Mouse (Mus musculus) kidney, postnatal 0 days (tissue): ENCODE data around the gene Gm20431. TPM values are rescaled to one million over a fixed set of nuclear protein-coding genes. Genes with fewer than 3 reads are reported as not detected.

Experiments used
- ATAC-seq: fragments of 200-750 bp; cut with Nextera tagmentation; replicated peaks from 2 replicates; pipeline ENCODE4 v1.8.0; 2017; ENCODE audit warnings: low read depth, moderate number of reproducible peaks, moderate TSS enrichment, moderate library complexity; ENCODE audit not compliant: low FRiP score
- DNase-seq: peaks from one replicate; pipeline ENCODE4 v3.0.0-alpha.2; 2016; ENCODE audit warnings: low spot score
- H3K27ac ChIP-seq: fragments of 300-500 bp; sonication (generic); 2 replicates; pipeline ENCODE4 v1.5.1; 2014; ENCODE audit warnings: mild to moderate bottlenecking
- H3K27me3 ChIP-seq: fragments of 300-500 bp; sonication (generic); 2 replicates; pipeline ENCODE4 v1.6.1; 2014; ENCODE audit warnings: low read length, mixed read lengths; ENCODE audit not compliant: insufficient read depth
- H3K36me3 ChIP-seq: fragments of 300-500 bp; sonication (generic); 2 replicates; pipeline ENCODE4 v1.6.1; 2014; ENCODE audit warnings: low read length, mixed read lengths; ENCODE audit not compliant: insufficient read depth
- H3K4me1 ChIP-seq: fragments of 300-500 bp; sonication (generic); replicated peaks from 2 replicates; pipeline ENCODE4 v1.6.1; 2014; ENCODE audit warnings: antibody characterized with exemption, low read length, mixed read lengths; ENCODE audit not compliant: insufficient read depth
- H3K4me2 ChIP-seq: fragments of 300-500 bp; sonication (generic); 2 replicates; pipeline ENCODE4 v1.6.1; 2014; ENCODE audit warnings: mild to moderate bottlenecking, low read length, moderate library complexity, mixed read lengths
- H3K4me3 ChIP-seq: fragments of 300-500 bp; sonication (generic); replicated peaks from 2 replicates; pipeline ENCODE4 v1.5.1; 2014; ENCODE audit warnings: low read depth, low read length
- H3K9ac ChIP-seq: fragments of 300-500 bp; sonication (generic); 2 replicates; pipeline ENCODE4 v1.6.1; 2014; ENCODE audit warnings: low read depth, low read length
- H3K9me3 ChIP-seq: fragments of 300-500 bp; sonication (generic); replicated peaks from 2 replicates; pipeline ENCODE4 v1.6.1; 2016; ENCODE audit warnings: low read length, inconsistent platforms, mixed read lengths
- CTCF ChIP-seq: IDR thresholded peaks from 2 replicates; pipeline ENCODE4 v1.5.1; 2016; ENCODE audit warnings: antibody characterized with exemption, low read depth, mild to moderate bottlenecking, moderate library complexity
- WGBS: fragments of 180-500 bp; shearing (Covaris S2); extraction: QIAGEN DNeasy Blood & Tissue Kit; methylation state at CpG from one replicate; pipeline ENCODE4 v1.1.7; 2014; 5-methylcytosine and 5-hydroxymethylcytosine counted together
- polyA plus RNA-seq: library from polyadenylated mRNA; unstranded; fragments of >200 nt; fragmentation: Nextera tagmentation; extraction: Ambion mirVana; gene quantifications from 2 replicates; pipeline ENCODE4 v1.2.1, GENCODE M21; 2015

Gm20431 gene
- polyA plus RNA-seq, 1 experiment from 2014 or later, result 11.2 TPM

DNA sequence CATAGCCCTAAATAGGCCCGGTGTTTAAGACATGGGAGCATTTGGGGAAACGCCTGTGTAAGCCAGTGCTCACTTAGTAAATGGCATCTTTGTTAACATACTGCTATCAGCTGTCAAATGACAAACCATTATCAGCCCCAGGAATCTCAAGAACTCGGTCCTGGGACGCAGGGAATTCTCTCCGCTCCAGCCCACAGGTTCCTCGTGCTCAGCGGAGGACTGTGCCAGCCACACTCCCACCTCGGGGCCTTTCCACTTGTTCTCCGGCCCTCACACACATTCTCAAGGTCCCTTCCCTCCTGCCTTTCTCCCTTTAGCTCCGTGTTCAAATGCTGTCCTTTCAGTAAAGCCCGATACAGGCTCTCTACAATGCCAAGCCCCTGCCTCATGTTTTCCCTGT lies 2.6 kb downstream of the Gm20431 start:
- TF ChIP-seq CTCF, result no peak
- no peak for ATAC-seq
- Histone ChIP-seq H3K27ac (peak overlapping the region; percentile 68), H3K9ac (0 out of 2 replicates have a peak overlapping the region, but pooled peaks have one; percentile 92), H3K27me3 (no peaks in the 10 kb centered on the region), H3K9me3 (no peaks in the 10 kb centered on the region), H3K4me2 (peak overlapping the region; percentile 78; the same call in 1 of the 2 replicates), H3K4me1 (peaks cover 23% of the 10 kb centered on the region), H3K4me3 (no peak overlapping the region), H3K36me3 (no peaks in the 10 kb centered on the region)
- WGBS, result 68% methylated on average over 11 of the region's 11 CpGs
- DNase-seq, result no peak

DNA sequence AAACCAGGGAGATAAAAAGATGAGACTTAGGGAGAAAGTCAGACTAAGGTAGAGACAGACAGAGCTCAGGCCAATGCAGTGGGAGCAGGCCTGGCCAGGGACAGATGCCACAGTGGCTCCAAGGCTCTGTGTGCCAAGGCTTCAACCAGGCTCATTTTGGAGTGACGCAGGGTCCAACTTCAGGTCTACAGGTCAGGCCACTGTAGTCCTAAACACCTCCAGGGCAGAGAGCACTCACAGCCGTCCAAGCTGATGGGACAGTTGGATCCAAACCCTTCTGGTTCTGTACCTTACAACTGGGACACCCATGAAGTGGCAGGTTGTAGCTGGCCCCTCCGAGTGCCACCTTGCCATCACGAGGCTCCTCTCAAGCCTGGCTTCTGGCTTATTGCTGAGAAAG lies 3.3 kb downstream of the Gm20431 start:
- ATAC-seq, result no peak
- H3K9ac ChIP-seq, result no peak overlapping the region
- 0 out of 2 replicates have a peak, but pooled peaks cover under 1% of the 10 kb centered on the region for H3K36me3 ChIP-seq
- 86% methylated on average over 4 of the region's 4 CpGs for WGBS
- no peak overlapping the region for H3K4me2 ChIP-seq
- no peaks in the 10 kb centered on the region for H3K27me3 ChIP-seq
- DNase-seq, result no peak
- H3K27ac ChIP-seq, result 0 out of 2 replicates have a peak overlapping the region, but pooled peaks have one; percentile 68
- TF ChIP-seq CTCF, result no peak
- H3K9me3 ChIP-seq, result no peaks in the 10 kb centered on the region
- H3K4me1 ChIP-seq, result peaks cover 23% of the 10 kb centered on the region
- H3K4me3 ChIP-seq, result no peak overlapping the region

GRCm38 (mm10) chr2:167656629-167657478 lies 4.4 kb downstream of the Gm20431 start:
- no peaks in the 10 kb centered on the region for H3K27me3 ChIP-seq
- peak; percentile 35 for ATAC-seq
- WGBS, result 59% methylated on average over 16 of the region's 16 CpGs
- H3K9me3 ChIP-seq, result no peaks in the 10 kb centered on the region
- 0 out of 2 replicates have a peak, but pooled peaks cover 3% of the 10 kb centered on the region for H3K36me3 ChIP-seq
- H3K4me2 ChIP-seq, result no peak overlapping the region
- DNase-seq, result no peak
- TF ChIP-seq CTCF, result no peak
- H3K9ac ChIP-seq, result 0 out of 2 replicates have a peak overlapping the region, but pooled peaks have one; percentile 14
- no peak overlapping the region for H3K4me3 ChIP-seq
- H3K4me1 ChIP-seq, result peaks cover 23% of the 10 kb centered on the region
- H3K27ac ChIP-seq, result peak overlapping the region; percentile 32

GRCm38 (mm10) chr2:167654911-167655600 lies 6.2 kb downstream of the Gm20431 start:
- DNase-seq (no peak), ATAC-seq (no peak)
- no peak for TF ChIP-seq CTCF
- Histone ChIP-seq H3K9me3 (no peaks in the 10 kb centered on the region), H3K9ac (no peak overlapping the region), H3K27me3 (no peaks in the 10 kb centered on the region), H3K27ac (no peak overlapping the region), H3K4me2 (no peak overlapping the region), H3K36me3 (0 out of 2 replicates have a peak, but pooled peaks cover 13% of the 10 kb centered on the region), H3K4me1 (peaks cover 21% of the 10 kb centered on the region), H3K4me3 (no peak overlapping the region)
- WGBS, result 72% methylated on average over 10 of the region's 10 CpGs

DNA sequence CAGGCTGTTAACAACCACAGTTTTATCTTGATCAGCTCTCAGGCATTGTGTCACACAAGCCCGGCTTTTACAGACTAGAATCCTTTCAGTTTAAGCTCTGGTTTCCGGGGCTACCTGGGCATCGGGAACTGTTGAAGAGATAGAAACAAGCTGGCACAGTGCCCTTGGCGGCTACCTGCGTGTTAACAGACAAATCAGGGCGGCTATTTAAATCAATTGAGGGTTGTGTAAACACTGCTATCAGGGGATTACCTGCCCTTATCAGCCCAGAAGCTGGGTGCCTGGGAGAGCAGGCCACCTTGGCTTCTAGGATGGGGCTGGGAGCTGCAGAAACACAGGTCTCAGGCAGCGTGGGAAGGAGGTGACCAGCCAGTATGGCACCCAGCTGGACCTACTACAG lies 8.6 kb downstream of the Gm20431 start:
- Histone ChIP-seq H3K27me3 (no peaks in the 10 kb centered on the region), H3K4me3 (no peak overlapping the region), H3K9me3 (no peaks in the 10 kb centered on the region), H3K9ac (no peak overlapping the region), H3K4me1 (0 out of 2 replicates have a peak, but pooled peaks cover 6% of the 10 kb centered on the region), H3K27ac (no peak overlapping the region), H3K36me3 (0 out of 2 replicates have a peak, but pooled peaks cover 13% of the 10 kb centered on the region), H3K4me2 (no peak overlapping the region)
- ATAC-seq (no peak), DNase-seq (no peak)
- 84% methylated on average over 7 of the region's 7 CpGs for WGBS
- TF ChIP-seq CTCF, result no peak

DNA sequence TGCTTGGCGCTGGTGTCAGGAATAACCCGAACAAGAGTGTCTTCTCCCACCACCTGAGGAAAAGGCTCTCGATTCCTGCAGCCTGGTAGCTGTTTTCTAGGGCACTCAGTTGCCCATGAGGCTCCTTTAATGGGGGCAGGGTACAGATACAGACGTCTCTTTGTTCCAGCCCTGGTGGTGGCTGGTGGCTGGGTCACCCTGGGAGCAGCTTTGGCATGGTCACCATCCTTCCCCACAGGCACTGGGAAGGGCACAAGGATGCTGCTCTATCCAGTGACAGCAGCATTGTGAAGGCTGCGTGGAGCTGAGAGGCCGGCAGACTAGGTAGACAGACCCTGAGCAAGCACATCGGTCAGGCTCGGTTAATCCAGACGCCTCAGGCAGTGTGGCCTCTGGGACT lies 9.7 kb downstream of the Gm20431 start:
- WGBS, result 84% methylated on average over 9 of the region's 9 CpGs
- TF ChIP-seq CTCF, result no peak
- Histone ChIP-seq H3K4me1 (0 out of 2 replicates have a peak, but pooled peaks cover 2% of the 10 kb centered on the region), H3K27me3 (no peaks in the 10 kb centered on the region), H3K4me2 (no peak overlapping the region), H3K4me3 (no peak overlapping the region), H3K36me3 (0 out of 2 replicates have a peak, but pooled peaks cover 13% of the 10 kb centered on the region), H3K9ac (no peak overlapping the region), H3K27ac (no peak overlapping the region), H3K9me3 (no peaks in the 10 kb centered on the region)
- ATAC-seq (no peak), DNase-seq (no peak)
